Mouse (Mus musculus): Measurements from ENCODE around the gene Cd247. TPM values are rescaled to one million over a fixed set of nuclear protein-coding genes. Genes with fewer than 3 reads are reported as not detected.

Cd247 gene
- polyA plus RNA-seq, 1 experiment from 2014 or later, result 2.2 TPM

GRCm38 (mm10) chr1:165816391-165816790 is 27.9 kb downstream of the Cd247 start:
- Histone ChIP-seq H3K27me3 (ENCODE audit: control insufficient read depth, insufficient read depth, low read length) (no peaks in the 10 kb centered on the region; the same call in 1 of the 2 replicates), H3K27ac (replicated peaks; ENCODE audit: low read depth, low read length) (no peak overlapping the region), H3K4me2 (ENCODE audit: low read depth, low read length) (no peak overlapping the region), H3K9ac (replicated peaks; ENCODE audit: low read length) (no peak overlapping the region), H3K36me3 (replicated peaks; ENCODE audit: control insufficient read depth, insufficient read depth, low read depth, low read length) (no peaks in the 10 kb centered on the region), H3K9me3 (replicated peaks; ENCODE audit: control insufficient read depth, low read length) (no peaks in the 10 kb centered on the region), H3K4me3 (ENCODE audit: low read depth, low read length) (no peak overlapping the region), H3K4me1 (ENCODE audit: control insufficient read depth, insufficient read depth, low read length) (peaks cover 5% of the 10 kb centered on the region; the same call in 1 of the 2 replicates)
- 88% methylated on average over 9 of the region's 9 CpGs for WGBS
- no peak for DNase-seq (ENCODE audit: low spot score)
- no peak for ATAC-seq (replicated peaks; ENCODE audit: insufficient number of reproducible peaks, low FRiP score, low TSS enrichment, low read depth)

DNA sequence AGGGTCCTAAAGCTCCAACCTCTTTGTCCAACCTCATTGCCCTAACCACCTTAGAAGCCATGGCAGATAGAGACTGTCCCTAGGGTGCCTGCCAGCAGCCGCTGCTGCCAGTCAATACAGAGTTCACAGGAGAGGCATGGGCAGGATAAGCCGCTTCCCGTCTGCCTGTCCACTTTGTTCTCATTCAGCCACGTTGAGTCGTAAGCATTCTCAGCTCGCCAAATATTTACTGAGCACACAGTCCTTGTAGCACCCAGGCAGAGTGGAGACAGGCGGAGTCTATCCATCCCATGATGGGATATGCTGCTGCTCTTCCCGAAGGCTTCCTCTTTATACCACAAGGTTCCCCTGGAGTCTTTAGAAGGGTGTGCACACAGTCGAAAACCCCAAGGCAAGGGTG is 28.8 kb downstream of the Cd247 start:
- Histone ChIP-seq H3K4me3 (ENCODE audit: low read depth, low read length) (no peak overlapping the region), H3K9me3 (replicated peaks; ENCODE audit: control insufficient read depth, low read length) (no peaks in the 10 kb centered on the region), H3K36me3 (replicated peaks; ENCODE audit: control insufficient read depth, insufficient read depth, low read depth, low read length) (no peaks in the 10 kb centered on the region), H3K27ac (replicated peaks; ENCODE audit: low read depth, low read length) (no peak overlapping the region), H3K27me3 (ENCODE audit: control insufficient read depth, insufficient read depth, low read length) (no peaks in the 10 kb centered on the region; the same call in 1 of the 2 replicates), H3K9ac (replicated peaks; ENCODE audit: low read length) (no peak overlapping the region), H3K4me2 (ENCODE audit: low read depth, low read length) (no peak overlapping the region), H3K4me1 (ENCODE audit: control insufficient read depth, insufficient read depth, low read length) (peaks cover 5% of the 10 kb centered on the region; the same call in 1 of the 2 replicates)
- WGBS, result 64% methylated on average over 9 of the region's 9 CpGs
- no peak for ATAC-seq (replicated peaks; ENCODE audit: insufficient number of reproducible peaks, low FRiP score, low TSS enrichment, low read depth)
- no peak for DNase-seq (ENCODE audit: low spot score)

- H3K4me2 ChIP-seq (ENCODE audit: low read depth, low read length), result no peak overlapping the region
- H3K36me3 ChIP-seq (replicated peaks; ENCODE audit: control insufficient read depth, insufficient read depth, low read depth, low read length), result no peaks in the 10 kb centered on the region
- no peak overlapping the region for H3K4me3 ChIP-seq (ENCODE audit: low read depth, low read length)
- DNase-seq (ENCODE audit: low spot score) (no peak), ATAC-seq (replicated peaks; ENCODE audit: insufficient number of reproducible peaks, low FRiP score, low TSS enrichment, low read depth) (no peak)
- H3K4me1 ChIP-seq (ENCODE audit: control insufficient read depth, insufficient read depth, low read length), result peaks cover 5% of the 10 kb centered on the region; the same call in 1 of the 2 replicates
- 34% methylated on average over 8 of the region's 8 CpGs for WGBS
- H3K27ac ChIP-seq (replicated peaks; ENCODE audit: low read depth, low read length), result no peak overlapping the region
- H3K27me3 ChIP-seq (ENCODE audit: control insufficient read depth, insufficient read depth, low read length), result no peaks in the 10 kb centered on the region; the same call in 1 of the 2 replicates
- H3K9ac ChIP-seq (replicated peaks; ENCODE audit: low read length), result no peak overlapping the region
- no peaks in the 10 kb centered on the region for H3K9me3 ChIP-seq (replicated peaks; ENCODE audit: control insufficient read depth, low read length)
Observed at GRCm38 (mm10) chr1:165818145-165818860, 29.8 kb downstream of the Cd247 start.

GRCm38 (mm10) chr1:165819147-165819546 is 30.7 kb downstream of the Cd247 start:
- Histone ChIP-seq H3K9me3 (replicated peaks; ENCODE audit: control insufficient read depth, low read length) (no peaks in the 10 kb centered on the region), H3K27me3 (ENCODE audit: control insufficient read depth, insufficient read depth, low read length) (no peaks in the 10 kb centered on the region; the same call in 1 of the 2 replicates), H3K27ac (replicated peaks; ENCODE audit: low read depth, low read length) (no peak overlapping the region), H3K4me3 (ENCODE audit: low read depth, low read length) (no peak overlapping the region), H3K9ac (replicated peaks; ENCODE audit: low read length) (no peak overlapping the region), H3K36me3 (replicated peaks; ENCODE audit: control insufficient read depth, insufficient read depth, low read depth, low read length) (no peaks in the 10 kb centered on the region), H3K4me1 (ENCODE audit: control insufficient read depth, insufficient read depth, low read length) (peaks cover 5% of the 10 kb centered on the region; the same call in 1 of the 2 replicates), H3K4me2 (ENCODE audit: low read depth, low read length) (no peak overlapping the region)
- WGBS, result 78% methylated on average over 4 of the region's 4 CpGs
- no peak for DNase-seq (ENCODE audit: low spot score)
- ATAC-seq (replicated peaks; ENCODE audit: insufficient number of reproducible peaks, low FRiP score, low TSS enrichment, low read depth), result no peak

GRCm38 (mm10) chr1:165822031-165822430 is 33.5 kb downstream of the Cd247 start:
- 85% methylated on average over 2 of the region's 2 CpGs for WGBS
- H3K4me2 ChIP-seq (ENCODE audit: low read depth, low read length), result no peak overlapping the region
- no peaks in the 10 kb centered on the region for H3K4me1 ChIP-seq (ENCODE audit: control insufficient read depth, insufficient read depth, low read length)
- H3K9ac ChIP-seq (replicated peaks; ENCODE audit: low read length), result no peak overlapping the region
- H3K4me3 ChIP-seq (ENCODE audit: low read depth, low read length), result no peak overlapping the region
- no peak overlapping the region for H3K27ac ChIP-seq (replicated peaks; ENCODE audit: low read depth, low read length)
- H3K27me3 ChIP-seq (ENCODE audit: control insufficient read depth, insufficient read depth, low read length), result no peaks in the 10 kb centered on the region
- DNase-seq (ENCODE audit: low spot score), result no peak
- H3K36me3 ChIP-seq (replicated peaks; ENCODE audit: control insufficient read depth, insufficient read depth, low read depth, low read length), result no peaks in the 10 kb centered on the region
- no peak for ATAC-seq (replicated peaks; ENCODE audit: insufficient number of reproducible peaks, low FRiP score, low TSS enrichment, low read depth)
- H3K9me3 ChIP-seq (replicated peaks; ENCODE audit: control insufficient read depth, low read length), result no peaks in the 10 kb centered on the region

DNA sequence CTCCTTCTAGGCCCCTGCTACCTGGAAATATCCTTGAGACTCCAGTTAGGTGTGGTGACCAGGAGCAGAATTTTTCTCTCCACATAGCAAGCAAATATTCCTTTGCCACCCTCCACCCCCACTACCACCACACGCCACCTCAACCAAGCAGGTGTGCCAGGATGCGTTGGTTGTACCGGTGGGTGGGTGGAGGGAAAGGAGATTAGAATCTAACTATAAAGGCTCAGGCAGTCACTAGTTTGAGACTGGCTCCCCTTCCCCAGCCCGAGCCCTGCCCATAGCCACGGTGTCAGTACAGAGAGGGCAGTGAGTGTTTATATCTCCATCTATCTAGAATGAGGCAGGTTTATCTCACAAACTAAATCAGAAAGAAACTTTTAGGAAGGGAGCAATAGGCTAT is 39.7 kb downstream of the Cd247 start:
- ATAC-seq (replicated peaks; ENCODE audit: insufficient number of reproducible peaks, low FRiP score, low TSS enrichment, low read depth) (no peak), DNase-seq (ENCODE audit: low spot score) (no peak)
- H3K9me3 ChIP-seq (replicated peaks; ENCODE audit: control insufficient read depth, low read length), result no peaks in the 10 kb centered on the region
- no peaks in the 10 kb centered on the region for H3K27me3 ChIP-seq (ENCODE audit: control insufficient read depth, insufficient read depth, low read length)
- H3K36me3 ChIP-seq (replicated peaks; ENCODE audit: control insufficient read depth, insufficient read depth, low read depth, low read length), result no peaks in the 10 kb centered on the region
- H3K4me3 ChIP-seq (ENCODE audit: low read depth, low read length), result no peak overlapping the region
- no peaks in the 10 kb centered on the region for H3K4me1 ChIP-seq (ENCODE audit: control insufficient read depth, insufficient read depth, low read length)
- H3K27ac ChIP-seq (replicated peaks; ENCODE audit: low read depth, low read length), result no peak overlapping the region
- WGBS, result 87% methylated on average over 5 of the region's 5 CpGs
- no peak overlapping the region for H3K4me2 ChIP-seq (ENCODE audit: low read depth, low read length)
- H3K9ac ChIP-seq (replicated peaks; ENCODE audit: low read length), result no peak overlapping the region

DNA sequence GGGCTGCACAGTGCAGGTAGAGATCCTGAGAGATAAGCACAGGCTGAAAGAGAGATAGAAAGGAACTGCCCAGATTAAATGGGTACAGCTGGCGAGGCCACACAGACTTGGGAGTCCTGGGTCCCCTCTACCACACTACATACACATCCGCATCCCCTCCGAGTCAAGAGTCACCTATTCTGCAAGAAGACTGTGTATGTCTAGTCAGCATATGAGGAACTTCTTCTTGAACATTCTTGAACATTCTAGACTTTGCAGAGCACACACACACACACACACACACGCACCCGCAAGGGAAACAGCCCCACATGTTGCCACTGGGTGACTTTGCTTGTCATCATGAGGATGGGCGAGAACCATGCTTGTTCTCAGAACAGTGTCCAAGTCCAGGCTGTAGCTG is 40.1 kb downstream of the Cd247 start:
- no peak for ATAC-seq (replicated peaks; ENCODE audit: insufficient number of reproducible peaks, low FRiP score, low TSS enrichment, low read depth)
- Histone ChIP-seq H3K9ac (replicated peaks; ENCODE audit: low read length) (no peak overlapping the region), H3K36me3 (replicated peaks; ENCODE audit: control insufficient read depth, insufficient read depth, low read depth, low read length) (no peaks in the 10 kb centered on the region), H3K27ac (replicated peaks; ENCODE audit: low read depth, low read length) (no peak overlapping the region), H3K4me3 (ENCODE audit: low read depth, low read length) (no peak overlapping the region), H3K27me3 (ENCODE audit: control insufficient read depth, insufficient read depth, low read length) (no peaks in the 10 kb centered on the region), H3K9me3 (replicated peaks; ENCODE audit: control insufficient read depth, low read length) (no peaks in the 10 kb centered on the region), H3K4me2 (ENCODE audit: low read depth, low read length) (no peak overlapping the region), H3K4me1 (ENCODE audit: control insufficient read depth, insufficient read depth, low read length) (no peaks in the 10 kb centered on the region)
- 89% methylated on average over 6 of the region's 6 CpGs for WGBS
- DNase-seq (ENCODE audit: low spot score), result no peak

DNA sequence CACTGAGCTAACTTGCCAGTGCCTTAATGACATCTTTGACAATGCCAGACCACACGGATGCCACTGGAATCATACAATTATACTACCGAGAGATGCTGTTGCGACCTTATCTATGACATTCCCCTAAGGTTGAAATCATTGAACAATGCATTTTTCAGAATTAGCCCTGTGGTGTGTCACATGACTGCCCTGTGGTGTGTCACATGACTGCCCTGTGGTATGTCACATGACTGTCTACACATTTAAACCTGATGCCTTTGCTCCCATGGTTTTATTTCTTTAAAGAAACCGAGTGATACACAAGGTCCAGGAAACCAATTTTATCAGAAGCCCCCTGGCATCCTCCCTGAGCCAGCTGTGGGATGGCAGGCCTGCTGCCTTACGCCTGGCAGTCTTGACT is 41.4 kb downstream of the Cd247 start:
- 89% methylated on average over 5 of the region's 5 CpGs for WGBS
- H3K4me3 ChIP-seq (ENCODE audit: low read depth, low read length), result no peak overlapping the region
- H3K27me3 ChIP-seq (ENCODE audit: control insufficient read depth, insufficient read depth, low read length), result no peaks in the 10 kb centered on the region
- H3K4me1 ChIP-seq (ENCODE audit: control insufficient read depth, insufficient read depth, low read length), result no peaks in the 10 kb centered on the region
- no peak overlapping the region for H3K4me2 ChIP-seq (ENCODE audit: low read depth, low read length)
- H3K27ac ChIP-seq (replicated peaks; ENCODE audit: low read depth, low read length), result no peak overlapping the region
- H3K36me3 ChIP-seq (replicated peaks; ENCODE audit: control insufficient read depth, insufficient read depth, low read depth, low read length), result no peaks in the 10 kb centered on the region
- ATAC-seq (replicated peaks; ENCODE audit: insufficient number of reproducible peaks, low FRiP score, low TSS enrichment, low read depth) (no peak), DNase-seq (ENCODE audit: low spot score) (no peak)
- H3K9me3 ChIP-seq (replicated peaks; ENCODE audit: control insufficient read depth, low read length), result no peaks in the 10 kb centered on the region
- no peak overlapping the region for H3K9ac ChIP-seq (replicated peaks; ENCODE audit: low read length)

Data from embryonic facial prominence, embryonic 11.5 days (tissue).